Mouse (Mus musculus) CH12.LX (cell line): Measurements from ENCODE around the gene Mixl1.

Experiments used
- MAFK ChIP-seq: IDR thresholded peaks from 2 replicates; pipeline ENCODE4 v1.6.1; 2011; ENCODE audit warnings: low read length, improper control_type of control experiment; ENCODE audit not compliant: insufficient replicate concordance
- ZKSCAN1 ChIP-seq: IDR thresholded peaks from 2 replicates; pipeline ENCODE4 v1.6.1; 2012; ENCODE audit warnings: low read depth, inconsistent platforms, low read length, improper control_type of control experiment, borderline replicate concordance

DNA sequence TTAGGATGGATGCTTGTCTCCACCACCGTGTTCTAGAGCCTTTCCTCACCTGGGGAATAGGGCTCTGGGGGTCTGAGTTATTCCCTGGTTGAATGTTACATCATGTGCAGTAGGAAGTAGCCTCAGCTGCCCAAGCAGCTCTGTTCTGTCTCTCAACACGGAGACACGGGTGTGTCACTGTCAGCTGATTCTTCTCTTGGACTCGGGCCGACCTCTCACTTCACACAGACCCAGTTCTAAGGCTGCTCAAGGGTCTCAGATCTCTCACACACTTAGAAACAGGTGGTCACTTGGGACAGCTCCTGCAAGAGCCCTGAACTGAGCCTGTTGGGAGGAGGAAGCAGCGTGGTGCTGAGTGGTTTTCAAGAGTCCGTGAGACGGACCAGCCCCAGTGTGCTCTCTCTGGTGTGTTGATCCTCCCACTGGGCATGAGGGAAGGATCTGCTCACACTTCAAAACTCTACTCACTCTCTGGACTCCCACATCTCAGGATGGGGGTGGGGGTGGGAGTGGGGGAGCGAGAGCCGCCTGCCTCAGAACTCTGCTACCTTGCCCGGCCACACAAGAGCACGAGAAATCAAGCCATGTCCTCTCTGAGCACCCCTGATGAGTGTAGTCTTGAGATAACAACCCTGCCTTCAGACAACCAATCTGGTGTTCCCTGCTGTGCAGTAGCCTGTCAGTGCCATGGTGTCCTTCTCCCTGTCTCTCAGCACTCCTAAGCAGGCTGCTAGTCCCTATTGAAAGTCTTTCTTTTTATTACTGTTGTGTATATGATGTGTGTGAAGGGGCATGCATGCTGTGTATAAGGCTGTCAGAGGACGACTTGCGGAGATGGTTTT lies 12.3 kb upstream of the Mixl1 start:
- no peak for TF ChIP-seq ZKSCAN1
- TF ChIP-seq MAFK: no peak
